Comparison of ENCODE assay signal across 18 mouse cellular contexts in the genomic region with DNA sequence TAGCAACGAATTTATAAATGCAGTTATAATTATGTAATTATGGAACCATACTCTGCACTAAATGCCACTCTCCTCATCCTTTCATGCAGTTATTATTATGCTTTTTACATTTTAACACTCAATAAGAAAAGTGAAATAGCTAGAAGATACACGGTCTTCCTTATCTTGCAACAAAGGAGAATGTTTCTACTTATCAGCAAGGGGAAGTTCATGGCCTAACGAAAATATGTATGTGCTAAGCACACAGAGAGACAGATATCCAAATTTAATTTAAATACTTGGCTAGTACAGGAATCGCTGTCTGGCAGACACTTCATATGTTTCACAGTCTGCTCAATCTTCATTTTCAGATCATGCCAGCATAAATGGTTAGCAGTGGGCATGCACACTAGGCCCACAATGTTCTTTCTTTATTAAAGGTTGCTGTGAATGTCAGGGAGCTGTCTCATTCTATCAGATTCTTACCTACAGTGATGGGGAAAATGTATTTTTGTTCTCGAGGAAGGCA.
"Had no signal": no experiment of that assay in that cellular context is flagged by ENCODE, and none has a peak within 500 bp of the region (broad histone marks: within the 10 kb centered on the region; RNA-seq: fewer than 3 reads in every experiment).

No protein-coding gene starts in this region.

- ATAC-seq: midbrain, embryonic 15.5 days had no signal

- H3K36me3 ChIP-seq: limb, embryonic 10.5 days; liver, embryonic 15.5 days; midbrain, embryonic 15.5 days; neural tube, embryonic 13.5 days had no signal

- H3K4me1 ChIP-seq: limb, embryonic 10.5 days; liver, embryonic 15.5 days; megakaryocyte, embryonic 14.5 days; midbrain, embryonic 15.5 days; neural tube, embryonic 13.5 days had no signal

- H3K9me3 ChIP-seq: limb, embryonic 10.5 days; liver, embryonic 15.5 days; megakaryocyte, embryonic 14.5 days; midbrain, embryonic 15.5 days; neural tube, embryonic 13.5 days had no signal

- DNase-seq: kidney, adult 11 months; kidney, adult 9 months; kidney, postnatal 36 days; lung, adult 2 months; lung, postnatal 10 days; right cerebral cortex, postnatal 4 days; spleen, adult 18-20 months; thymus, postnatal 36 days had no signal

- H3K4me3 ChIP-seq: left cerebral cortex, adult 2 months; limb, embryonic 10.5 days; liver, embryonic 15.5 days; megakaryocyte, embryonic 14.5 days; midbrain, embryonic 15.5 days; neural tube, embryonic 13.5 days had no signal

- H3K9ac ChIP-seq: liver, embryonic 15.5 days; midbrain, embryonic 15.5 days; neural tube, embryonic 13.5 days had no signal

- H3K4me2 ChIP-seq: liver, embryonic 11.5 days; liver, embryonic 15.5 days; midbrain, embryonic 11.5 days; midbrain, embryonic 15.5 days; neural tube, embryonic 13.5 days had no signal

- H3K27me3 ChIP-seq: liver, embryonic 15.5 days; megakaryocyte, embryonic 14.5 days; midbrain, embryonic 15.5 days; neural tube, embryonic 13.5 days had no signal

- H3K27ac ChIP-seq: kidney, postnatal 0 days; left cerebral cortex, adult 2 months; limb, embryonic 10.5 days; liver, embryonic 15.5 days; macrophage; midbrain, embryonic 15.5 days; neural tube, embryonic 13.5 days had no signal
